In the genomic region with DNA sequence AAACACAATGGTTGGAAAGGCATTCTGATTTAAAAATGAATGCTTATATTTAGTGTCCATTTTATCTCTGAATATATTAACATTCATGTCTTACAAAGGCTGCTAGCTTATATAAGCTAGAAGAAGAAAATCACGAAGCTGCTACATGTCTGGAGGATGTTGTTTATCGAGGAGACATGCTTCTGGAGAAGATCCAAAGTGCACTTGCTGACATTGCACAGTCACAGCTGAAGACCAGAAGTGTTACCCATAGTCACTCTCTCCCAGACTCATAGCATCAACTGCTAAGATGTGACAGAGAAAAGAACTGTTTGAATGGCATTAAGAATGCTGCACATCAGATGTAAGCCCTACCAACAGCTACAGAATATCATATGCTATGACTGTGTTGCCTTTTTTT, we compare ENCODE assay signal across 11 mouse cellular contexts.
"Had no signal": no experiment of that assay in that cellular context is flagged by ENCODE, and none has a peak within 500 bp of the region (broad histone marks: within the 10 kb centered on the region; RNA-seq: fewer than 3 reads in every experiment).

No protein-coding gene starts in this region.

- H3K4me2 ChIP-seq: limb, embryonic 12.5 days; liver, embryonic 13.5 days; midbrain, embryonic 13.5 days had no signal

- H3K4me3 ChIP-seq: limb, embryonic 12.5 days; liver, embryonic 13.5 days; midbrain, embryonic 13.5 days had no signal

- H3K27me3 ChIP-seq: limb, embryonic 12.5 days; liver, embryonic 13.5 days; midbrain, embryonic 13.5 days had no signal

- DNase-seq: liver; liver, embryonic 13.5 days; liver, postnatal 0 days; lung, postnatal 36 days; right cerebral cortex, postnatal 25 days; thymus, postnatal 4 days had no signal

- H3K4me1 ChIP-seq: limb, embryonic 12.5 days; liver, embryonic 13.5 days; midbrain, embryonic 13.5 days had no signal

- ATAC-seq: intestine, postnatal 0 days; liver, postnatal 0 days; lung, postnatal 0 days; midbrain, embryonic 13.5 days had no signal

- H3K27ac ChIP-seq: limb, embryonic 12.5 days; liver, embryonic 13.5 days; midbrain, embryonic 13.5 days; stomach, postnatal 0 days had no signal

- H3K9ac ChIP-seq: limb, embryonic 12.5 days; liver, embryonic 13.5 days; liver, postnatal 0 days; midbrain, embryonic 13.5 days had no signal

- H3K9me3 ChIP-seq: limb, embryonic 12.5 days; liver, embryonic 13.5 days; midbrain, embryonic 13.5 days had no signal
